Comparison of ENCODE assay signal across 24 mouse cellular contexts in genomic region chr2:144700608-144701007, GRCm38 (mm10).
"Had no signal": no experiment of that assay in that cellular context is flagged by ENCODE, and none has a peak within 500 bp of the region (broad histone marks: within the 10 kb centered on the region; RNA-seq: fewer than 3 reads in every experiment).

No protein-coding gene starts in this region.

- H3K9ac ChIP-seq: heart, embryonic 13.5 days; heart, embryonic 15.5 days; hindbrain, embryonic 14.5 days; kidney, embryonic 15.5 days; limb, embryonic 13.5 days; limb, embryonic 15.5 days; liver, embryonic 12.5 days had no signal

- H3K4me2 ChIP-seq: heart, embryonic 11.5 days; heart, embryonic 13.5 days; heart, embryonic 15.5 days; hindbrain, embryonic 14.5 days; kidney, embryonic 15.5 days; limb, embryonic 13.5 days; limb, embryonic 15.5 days; liver, embryonic 12.5 days had no signal

- ATAC-seq: hindbrain, postnatal 0 days; intestine, embryonic 16.5 days; liver, embryonic 12.5 days had no signal

- H3K27me3 ChIP-seq: heart, embryonic 13.5 days; heart, embryonic 15.5 days; kidney, embryonic 15.5 days; limb, embryonic 13.5 days; limb, embryonic 15.5 days; liver, embryonic 12.5 days had no signal

- H3K4me3 ChIP-seq: heart, embryonic 13.5 days; heart, embryonic 15.5 days; kidney, embryonic 15.5 days; limb, embryonic 13.5 days; limb, embryonic 15.5 days; liver, embryonic 12.5 days had no signal

- H3K27ac ChIP-seq: heart, embryonic 13.5 days; heart, embryonic 15.5 days; hindbrain, embryonic 14.5 days; hindbrain, postnatal 0 days; kidney, embryonic 15.5 days; kidney, postnatal 0 days; limb, embryonic 13.5 days; limb, embryonic 15.5 days; liver, embryonic 12.5 days had no signal

- DNase-seq: gastrocnemius, postnatal 14 days; gastrocnemius, postnatal 36 days; heart, adult 18-20 months; heart, postnatal 14 days; heart, postnatal 36 days; kidney, adult 11 months; kidney, adult 2 months; kidney, adult 9 months; kidney, postnatal 14 days; kidney, postnatal 36 days; layer of hippocampus, adult 9-11 months; layer of hippocampus, postnatal 36 days; left cerebral cortex, postnatal 4 days had no signal

- H3K36me3 ChIP-seq: heart, embryonic 13.5 days; heart, embryonic 15.5 days; kidney, embryonic 15.5 days; limb, embryonic 13.5 days; limb, embryonic 15.5 days; liver, embryonic 12.5 days had no signal

- H3K4me1 ChIP-seq: heart, embryonic 13.5 days; heart, embryonic 15.5 days; kidney, embryonic 15.5 days; limb, embryonic 13.5 days; limb, embryonic 15.5 days; liver, embryonic 12.5 days had no signal

- H3K9me3 ChIP-seq: heart, embryonic 13.5 days; heart, embryonic 15.5 days; kidney, embryonic 15.5 days; limb, embryonic 13.5 days; limb, embryonic 15.5 days; liver, embryonic 12.5 days had no signal
